6 mouse cellular contexts compared by ENCODE assay signal in genomic region chr15:96099844-96100640, GRCm38 (mm10).
A peak's percentile ranks its signal among the peaks of the same experiment; 100 is the strongest.
DNase-seq lines count a peak whose midpoint lies in the region; ATAC-seq and TF ChIP-seq lines count a peak whose summit lies in the region.
"Not testable (repeated sequence)": the region's sequence is repeated elsewhere in the genome, so short reads cannot be mapped to it uniquely, and the experiment has no call there.

No protein-coding gene starts in this region.

- peak; percentile 41 for DNase-seq in kidney, postnatal 0 days (ENCODE audit: low spot score)
- DNase-seq in lung, embryonic 14.5 days; lung, postnatal 0 days (ENCODE audit: low spot score): not testable (repeated sequence)
- DNase-seq in retina, postnatal 1 day = peak; percentile 24

- 22% methylated on average over 11 of the region's 13 CpGs for WGBS in kidney, embryonic 14.5 days
- 14% methylated on average over 11 of the region's 13 CpGs for WGBS in kidney, postnatal 0 days
- WGBS in lung, embryonic 14.5 days = 45% methylated on average over 11 of the region's 13 CpGs
- 43% methylated on average over 11 of the region's 13 CpGs for whole genome bisulfite sequencing in lung, postnatal 0 days

- H3K4me1 ChIP-seq in brown adipose tissue, adult 24 weeks (ENCODE audit: control insufficient read depth, insufficient read depth, insufficient read length, low read length) = peaks cover 11% of the 10 kb centered on the region
- H3K4me1 ChIP-seq in kidney, embryonic 14.5 days (ENCODE audit: control insufficient read depth, insufficient read depth, low read length); kidney, postnatal 0 days (replicated peaks; ENCODE audit: insufficient read depth, low read length); lung, embryonic 14.5 days (ENCODE audit: insufficient read depth); lung, postnatal 0 days (ENCODE audit: insufficient read depth, low read depth, low read length): not testable (repeated sequence)

- not testable (repeated sequence) for H3K36me3 ChIP-seq in kidney, embryonic 14.5 days (ENCODE audit: control insufficient read depth, insufficient read depth, low read length); kidney, postnatal 0 days (ENCODE audit: insufficient read depth, low read length); lung, embryonic 14.5 days (ENCODE audit: insufficient read depth); lung, postnatal 0 days (ENCODE audit: insufficient read depth, low read length)

- H3K9ac ChIP-seq in kidney, embryonic 14.5 days (ENCODE audit: low read depth, low read length); kidney, postnatal 0 days (ENCODE audit: low read depth, low read length); lung, embryonic 14.5 days; lung, postnatal 0 days (replicated peaks; ENCODE audit: low read depth): not testable (repeated sequence)

- peak; percentile 67 for ATAC-seq in kidney, embryonic 14.5 days (ENCODE audit: low FRiP score, low TSS enrichment)
- peak; percentile 56 for ATAC-seq in kidney, postnatal 0 days (replicated peaks; ENCODE audit: low FRiP score, low read depth)
- ATAC-seq in lung, embryonic 14.5 days (ENCODE audit: insufficient read depth) = peak; percentile 62; the same call in 1 of the 2 replicates
- peak; percentile 56 for ATAC-seq in lung, postnatal 0 days

- not testable (repeated sequence) for H3K4me3 ChIP-seq in brown adipose tissue, adult 24 weeks (ENCODE audit: insufficient read depth, low read depth, low read length); kidney, embryonic 14.5 days (ENCODE audit: low read length); kidney, postnatal 0 days (replicated peaks; ENCODE audit: low read depth, low read length); lung, embryonic 14.5 days (ENCODE audit: low read depth, low read length); lung, postnatal 0 days (ENCODE audit: low read depth, low read length)

- TF ChIP-seq CTCF in kidney, postnatal 0 days (IDR thresholded peaks at IDR 0.05; ENCODE audit: low read depth); lung, embryonic 14.5 days (IDR thresholded peaks at IDR 0.05; ENCODE audit: low read depth); lung, postnatal 0 days (IDR thresholded peaks at IDR 0.05): not testable (repeated sequence)

- peak overlapping the region; percentile 75; the same call in 1 of the 2 replicates for H3K27ac ChIP-seq in brown adipose tissue, adult 24 weeks (replicated peaks; ENCODE audit: low read depth, low read length)
- H3K27ac ChIP-seq in kidney, embryonic 14.5 days (ENCODE audit: low read depth, low read length); lung, embryonic 14.5 days (ENCODE audit: low read depth); lung, postnatal 0 days (ENCODE audit: low read length): not testable (repeated sequence)
- peak overlapping the region; percentile 64 for H3K27ac ChIP-seq in kidney, postnatal 0 days

- not testable (repeated sequence) for H3K4me2 ChIP-seq in kidney, embryonic 14.5 days (replicated peaks; ENCODE audit: low read depth, low read length); kidney, postnatal 0 days (ENCODE audit: low read length); lung, embryonic 14.5 days; lung, postnatal 0 days (replicated peaks; ENCODE audit: low read depth, low read length)

- H3K27me3 ChIP-seq in kidney, embryonic 14.5 days (ENCODE audit: control insufficient read depth, insufficient read depth, low read length); kidney, postnatal 0 days (ENCODE audit: insufficient read depth, low read length); lung, embryonic 14.5 days (ENCODE audit: insufficient read depth, low read length); lung, postnatal 0 days (replicated peaks; ENCODE audit: insufficient read depth, low read length): not testable (repeated sequence)

- H3K9me3 ChIP-seq in kidney, embryonic 14.5 days (ENCODE audit: control insufficient read depth, low read length); kidney, postnatal 0 days (replicated peaks; ENCODE audit: low read length); lung, embryonic 14.5 days (ENCODE audit: low read depth, low read length); lung, postnatal 0 days (ENCODE audit: low read length): not testable (repeated sequence)

- not testable (repeated sequence) for TF ChIP-seq EP300 in lung, postnatal 0 days (IDR thresholded peaks at IDR 0.05)
